Mouse (Mus musculus): Measurements from ENCODE around the gene Naa35. TPM values are rescaled to one million over a fixed set of nuclear protein-coding genes. Genes with fewer than 3 reads are reported as not detected.

The Naa35 gene
- polyA plus RNA-seq, 1 experiment from 2014 or later = 79.6 TPM

DNA sequence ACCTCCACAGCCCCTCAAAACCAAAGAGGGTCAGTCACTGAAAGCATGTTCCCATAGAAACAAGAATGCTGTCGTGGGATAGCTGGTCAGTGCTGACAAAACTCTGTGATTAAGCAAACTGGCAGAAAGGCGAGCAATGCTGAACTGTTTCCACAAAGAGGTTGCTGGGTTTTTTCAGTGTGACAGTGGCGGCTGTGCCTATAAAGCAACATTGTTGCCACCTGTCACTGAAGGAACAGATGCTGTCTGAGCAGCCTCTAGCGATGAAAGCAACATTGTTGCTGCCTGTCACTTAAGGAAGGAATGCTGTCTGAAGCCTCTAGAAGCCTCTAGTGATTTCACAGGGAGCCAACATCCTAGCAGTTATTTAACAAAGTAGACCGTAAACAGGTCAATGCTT lies 67.6 kb downstream of the Naa35 start:
- no peak for DNase-seq (ENCODE audit: low spot score)

GRCm38 (mm10) chr13:59653136-59653535 lies 68.1 kb downstream of the Naa35 start:
- Histone ChIP-seq H3K9ac (ENCODE audit: low read length) (no peak overlapping the region), H3K4me1 (replicated peaks; ENCODE audit: control insufficient read depth, insufficient read depth, low read length) (peaks cover 11% of the 10 kb centered on the region; the same call in 1 of the 2 replicates), H3K4me2 (ENCODE audit: low read length) (no peak overlapping the region), H3K4me3 (ENCODE audit: low read depth, low read length) (no peak overlapping the region), H3K27me3 (replicated peaks; ENCODE audit: control insufficient read depth, insufficient read depth, low read length) (no peaks in the 10 kb centered on the region), H3K27ac (ENCODE audit: low read depth) (no peak overlapping the region), H3K9me3 (ENCODE audit: control insufficient read depth, low read length) (no peaks in the 10 kb centered on the region), H3K36me3 (ENCODE audit: control insufficient read depth, insufficient read depth, low read length) (peaks cover 27% of the 10 kb centered on the region)
- WGBS = 62% methylated on average over 3 of the region's 3 CpGs
- no peak for DNase-seq (ENCODE audit: low spot score)
- no peak for ATAC-seq (replicated peaks; ENCODE audit: low FRiP score, low TSS enrichment, low read depth)

More for the DNA sequence above, 67.6 kb downstream of the Naa35 start:
- Histone ChIP-seq H3K27me3 (replicated peaks; ENCODE audit: control insufficient read depth, insufficient read depth, low read length) (no peaks in the 10 kb centered on the region), H3K4me1 (replicated peaks; ENCODE audit: control insufficient read depth, insufficient read depth, low read length) (peaks cover 11% of the 10 kb centered on the region; the same call in 1 of the 2 replicates), H3K4me2 (ENCODE audit: low read length) (no peak overlapping the region), H3K36me3 (ENCODE audit: control insufficient read depth, insufficient read depth, low read length) (peaks cover 27% of the 10 kb centered on the region), H3K4me3 (ENCODE audit: low read depth, low read length) (no peak overlapping the region), H3K9me3 (ENCODE audit: control insufficient read depth, low read length) (no peaks in the 10 kb centered on the region), H3K27ac (ENCODE audit: low read depth) (no peak overlapping the region), H3K9ac (ENCODE audit: low read length) (no peak overlapping the region)
- ATAC-seq (replicated peaks; ENCODE audit: low FRiP score, low TSS enrichment, low read depth) = no peak
- WGBS = 59% methylated on average over 5 of the region's 5 CpGs

DNA sequence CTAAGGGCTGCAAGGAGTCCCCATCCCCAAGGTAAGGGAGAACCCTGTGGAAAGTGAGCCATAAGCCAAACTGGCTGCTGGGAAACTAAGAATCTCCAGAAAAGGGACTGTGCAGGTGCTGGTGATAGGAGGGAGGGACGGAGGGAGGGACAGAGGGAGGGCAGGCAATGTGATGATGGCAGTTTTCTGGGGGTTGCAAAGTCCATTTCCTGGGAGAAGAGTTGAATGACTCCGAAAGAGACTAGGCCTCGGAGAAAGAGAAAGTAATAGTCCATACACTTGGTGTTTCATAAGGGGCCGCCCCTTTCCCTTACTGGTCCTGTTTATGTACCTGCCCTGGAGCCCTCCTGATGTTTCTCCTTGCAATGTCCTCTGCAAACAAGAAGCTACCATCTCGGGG lies 69.4 kb downstream of the Naa35 start:
- no peak overlapping the region for H3K27ac ChIP-seq (ENCODE audit: low read depth)
- no peaks in the 10 kb centered on the region for H3K9me3 ChIP-seq (ENCODE audit: control insufficient read depth, low read length)

GRCm38 (mm10) chr13:59655718-59656315 lies 70.8 kb downstream of the Naa35 start:
- DNase-seq (ENCODE audit: low spot score) (no peak), ATAC-seq (replicated peaks; ENCODE audit: low FRiP score, low TSS enrichment, low read depth) (no peak)
- no peak overlapping the region for H3K27ac ChIP-seq (ENCODE audit: low read depth)
- no peak overlapping the region for H3K9ac ChIP-seq (ENCODE audit: low read length)
- peaks cover 18% of the 10 kb centered on the region; the same call in 1 of the 2 replicates for H3K36me3 ChIP-seq (ENCODE audit: control insufficient read depth, insufficient read depth, low read length)
- no peaks in the 10 kb centered on the region for H3K9me3 ChIP-seq (ENCODE audit: control insufficient read depth, low read length)
- no peak overlapping the region for H3K4me2 ChIP-seq (ENCODE audit: low read length)
- no peak overlapping the region for H3K4me3 ChIP-seq (ENCODE audit: low read depth, low read length)
- H3K27me3 ChIP-seq (replicated peaks; ENCODE audit: control insufficient read depth, insufficient read depth, low read length) = no peaks in the 10 kb centered on the region
- H3K4me1 ChIP-seq (replicated peaks; ENCODE audit: control insufficient read depth, insufficient read depth, low read length) = peaks cover 11% of the 10 kb centered on the region; the same call in 1 of the 2 replicates
- WGBS = 91% methylated on average over 15 of the region's 15 CpGs

More for the DNA sequence above, 69.4 kb downstream of the Naa35 start:
- no peak for DNase-seq (ENCODE audit: low spot score)
- ATAC-seq (replicated peaks; ENCODE audit: low FRiP score, low TSS enrichment, low read depth) = no peak
- no peak overlapping the region for H3K4me2 ChIP-seq (ENCODE audit: low read length)
- H3K4me1 ChIP-seq (replicated peaks; ENCODE audit: control insufficient read depth, insufficient read depth, low read length) = peaks cover 11% of the 10 kb centered on the region; the same call in 1 of the 2 replicates
- 90% methylated on average over 5 of the region's 5 CpGs for WGBS
- H3K4me3 ChIP-seq (ENCODE audit: low read depth, low read length) = no peak overlapping the region
- no peaks in the 10 kb centered on the region for H3K27me3 ChIP-seq (replicated peaks; ENCODE audit: control insufficient read depth, insufficient read depth, low read length)
- peaks cover 22% of the 10 kb centered on the region; the same call in 1 of the 2 replicates for H3K36me3 ChIP-seq (ENCODE audit: control insufficient read depth, insufficient read depth, low read length)
- no peak overlapping the region for H3K9ac ChIP-seq (ENCODE audit: low read length)

- Histone ChIP-seq H3K4me2 (ENCODE audit: low read length) (no peak overlapping the region), H3K27ac (ENCODE audit: low read depth) (no peak overlapping the region), H3K4me3 (ENCODE audit: low read depth, low read length) (no peak overlapping the region), H3K9me3 (ENCODE audit: control insufficient read depth, low read length) (no peaks in the 10 kb centered on the region), H3K27me3 (replicated peaks; ENCODE audit: control insufficient read depth, insufficient read depth, low read length) (no peaks in the 10 kb centered on the region), H3K36me3 (ENCODE audit: control insufficient read depth, insufficient read depth, low read length) (peaks cover 18% of the 10 kb centered on the region; the same call in 1 of the 2 replicates), H3K9ac (ENCODE audit: low read length) (no peak overlapping the region), H3K4me1 (replicated peaks; ENCODE audit: control insufficient read depth, insufficient read depth, low read length) (peaks cover 7% of the 10 kb centered on the region; the same call in 1 of the 2 replicates)
- 67% methylated on average over 10 of the region's 10 CpGs for WGBS
- no peak for DNase-seq (ENCODE audit: low spot score)
- no peak for ATAC-seq (replicated peaks; ENCODE audit: low FRiP score, low TSS enrichment, low read depth)
These were observed 71.3 kb downstream of the Naa35 start for GRCm38 (mm10) chr13:59656316-59656832.

GRCm38 (mm10) chr13:59656975-59657388 lies 71.9 kb downstream of the Naa35 start:
- Histone ChIP-seq H3K4me2 (ENCODE audit: low read length) (no peak overlapping the region), H3K9ac (ENCODE audit: low read length) (no peak overlapping the region), H3K36me3 (ENCODE audit: control insufficient read depth, insufficient read depth, low read length) (peaks cover 21% of the 10 kb centered on the region; the same call in 1 of the 2 replicates), H3K4me3 (ENCODE audit: low read depth, low read length) (no peak overlapping the region), H3K27ac (ENCODE audit: low read depth) (no peak overlapping the region), H3K27me3 (replicated peaks; ENCODE audit: control insufficient read depth, insufficient read depth, low read length) (no peaks in the 10 kb centered on the region), H3K9me3 (ENCODE audit: control insufficient read depth, low read length) (no peaks in the 10 kb centered on the region), H3K4me1 (replicated peaks; ENCODE audit: control insufficient read depth, insufficient read depth, low read length) (peaks cover 7% of the 10 kb centered on the region; the same call in 1 of the 2 replicates)
- WGBS = 64% methylated on average over 4 of the region's 4 CpGs
- ATAC-seq (replicated peaks; ENCODE audit: low FRiP score, low TSS enrichment, low read depth) = no peak
- no peak for DNase-seq (ENCODE audit: low spot score)

DNA sequence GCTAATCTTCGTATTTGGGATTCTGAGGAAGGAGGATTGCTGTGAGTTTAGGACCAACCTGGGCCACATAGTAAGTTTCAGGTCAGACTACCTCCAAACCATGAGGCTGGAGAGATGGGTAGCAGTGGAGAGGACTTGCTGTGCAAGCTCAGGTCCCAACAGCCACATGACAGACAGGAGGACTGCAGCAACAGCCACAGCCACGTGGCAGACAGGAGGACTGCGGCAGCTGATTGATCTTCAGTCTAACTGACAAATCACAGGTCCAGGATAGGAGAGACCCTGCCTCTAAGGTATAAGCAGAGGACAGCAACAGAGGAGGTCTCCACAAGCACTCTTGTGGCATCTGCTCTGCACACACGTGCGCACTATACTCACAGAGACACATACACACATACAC lies 72.7 kb downstream of the Naa35 start:
- Histone ChIP-seq H3K36me3 (ENCODE audit: control insufficient read depth, insufficient read depth, low read length) (peaks cover 26% of the 10 kb centered on the region; the same call in 1 of the 2 replicates), H3K4me1 (replicated peaks; ENCODE audit: control insufficient read depth, insufficient read depth, low read length) (peaks cover 7% of the 10 kb centered on the region; the same call in 1 of the 2 replicates), H3K4me2 (ENCODE audit: low read length) (no peak overlapping the region), H3K27me3 (replicated peaks; ENCODE audit: control insufficient read depth, insufficient read depth, low read length) (no peaks in the 10 kb centered on the region), H3K4me3 (ENCODE audit: low read depth, low read length) (no peak overlapping the region), H3K9me3 (ENCODE audit: control insufficient read depth, low read length) (no peaks in the 10 kb centered on the region), H3K27ac (ENCODE audit: low read depth) (no peak overlapping the region), H3K9ac (ENCODE audit: low read length) (no peak overlapping the region)
- ATAC-seq (replicated peaks; ENCODE audit: low FRiP score, low TSS enrichment, low read depth) (no peak), DNase-seq (ENCODE audit: low spot score) (no peak)
- WGBS = 84% methylated on average over 5 of the region's 5 CpGs

DNA sequence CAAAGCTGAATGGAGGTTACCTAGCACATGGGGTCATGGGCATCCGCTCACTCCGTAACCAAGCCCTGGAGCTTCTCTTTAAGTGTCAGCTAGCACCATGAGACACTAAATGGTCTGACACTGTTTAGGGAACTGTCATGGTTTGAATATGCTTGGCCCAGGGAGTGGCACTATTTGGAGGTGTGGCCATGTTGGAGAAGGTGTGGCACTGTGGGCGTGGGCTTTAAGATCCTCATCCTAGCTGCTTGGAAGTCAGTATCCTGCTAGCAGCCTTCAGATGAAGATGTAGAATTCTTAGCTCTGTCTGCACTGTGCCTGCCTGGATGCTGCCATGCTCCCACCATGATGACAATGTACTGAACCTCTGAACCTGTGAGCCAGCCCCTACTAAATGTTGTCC lies 75.3 kb downstream of the Naa35 start:
- 92% methylated on average over 3 of the region's 3 CpGs for WGBS
- no peaks in the 10 kb centered on the region for H3K9me3 ChIP-seq (ENCODE audit: control insufficient read depth, low read length)
- DNase-seq (ENCODE audit: low spot score) = no peak
- no peaks in the 10 kb centered on the region for H3K27me3 ChIP-seq (replicated peaks; ENCODE audit: control insufficient read depth, insufficient read depth, low read length)
- peaks cover 34% of the 10 kb centered on the region for H3K36me3 ChIP-seq (ENCODE audit: control insufficient read depth, insufficient read depth, low read length)
- H3K9ac ChIP-seq (ENCODE audit: low read length) = no peak overlapping the region
- no peak overlapping the region for H3K27ac ChIP-seq (ENCODE audit: low read depth)
- no peak overlapping the region for H3K4me3 ChIP-seq (ENCODE audit: low read depth, low read length)
- no peaks in the 10 kb centered on the region for H3K4me1 ChIP-seq (replicated peaks; ENCODE audit: control insufficient read depth, insufficient read depth, low read length)
- H3K4me2 ChIP-seq (ENCODE audit: low read length) = no peak overlapping the region
- ATAC-seq (replicated peaks; ENCODE audit: low FRiP score, low TSS enrichment, low read depth) = no peak

GRCm38 (mm10) chr13:59661387-59661786 lies 76.3 kb downstream of the Naa35 start:
- H3K27ac ChIP-seq (ENCODE audit: low read depth) = no peak overlapping the region
- peaks cover 34% of the 10 kb centered on the region for H3K36me3 ChIP-seq (ENCODE audit: control insufficient read depth, insufficient read depth, low read length)
- ATAC-seq (replicated peaks; ENCODE audit: low FRiP score, low TSS enrichment, low read depth) (no peak), DNase-seq (ENCODE audit: low spot score) (no peak)
- no peaks in the 10 kb centered on the region for H3K4me1 ChIP-seq (replicated peaks; ENCODE audit: control insufficient read depth, insufficient read depth, low read length)
- H3K4me2 ChIP-seq (ENCODE audit: low read length) = no peak overlapping the region
- H3K9ac ChIP-seq (ENCODE audit: low read length) = no peak overlapping the region
- no peak overlapping the region for H3K4me3 ChIP-seq (ENCODE audit: low read depth, low read length)
- no peaks in the 10 kb centered on the region for H3K27me3 ChIP-seq (replicated peaks; ENCODE audit: control insufficient read depth, insufficient read depth, low read length)
- no peaks in the 10 kb centered on the region for H3K9me3 ChIP-seq (ENCODE audit: control insufficient read depth, low read length)
- 86% methylated on average over 8 of the region's 8 CpGs for WGBS
